23 mouse cellular contexts compared by ENCODE assay signal in the genomic region with DNA sequence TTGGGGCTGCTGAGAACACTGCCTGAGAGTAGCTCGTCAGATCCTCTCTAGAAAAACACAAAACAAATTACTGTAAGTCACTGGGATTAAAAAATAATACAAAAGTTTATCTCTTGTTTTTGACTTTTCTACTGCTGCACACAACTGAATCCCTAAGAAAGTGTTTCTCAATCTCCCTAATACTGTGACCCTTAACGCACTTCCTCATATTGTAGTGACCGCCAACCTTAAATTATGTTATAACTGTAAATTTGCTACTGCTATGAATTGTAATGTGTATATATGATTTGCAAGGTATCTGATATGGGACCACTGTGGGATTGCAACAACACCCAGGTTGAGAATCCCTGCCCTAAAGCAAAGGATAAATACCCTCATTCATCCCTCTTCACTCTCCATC. TPM values are rescaled to one million over a fixed set of nuclear protein-coding genes. Genes with fewer than 3 reads are reported as not detected.
A peak's percentile ranks its signal among the peaks of the same experiment; 100 is the strongest.
DNase-seq lines count a peak whose midpoint lies in the region; ATAC-seq and TF ChIP-seq lines count a peak whose summit lies in the region.
"Had no signal": no experiment of that assay in that cellular context is flagged by ENCODE, and none has a peak within 500 bp of the region (broad histone marks: within the 10 kb centered on the region; RNA-seq: fewer than 3 reads in every experiment).

No protein-coding gene starts in this region.

- H3K27ac ChIP-seq in hindbrain, embryonic 12.5 days, result no peak overlapping the region
- no peak overlapping the region for H3K27ac ChIP-seq in intestine, postnatal 0 days (ENCODE audit: low read depth, low read length)

- no peak for TF ChIP-seq CTCF in intestine, postnatal 0 days (IDR thresholded peaks at IDR 0.05; ENCODE audit: low read depth)

- H3K4me1 ChIP-seq in hindbrain, embryonic 12.5 days, result no peaks in the 10 kb centered on the region
- H3K4me1 ChIP-seq in intestine, postnatal 0 days (replicated peaks; ENCODE audit: control insufficient read depth, insufficient read depth, low read length), result no peaks in the 10 kb centered on the region

- WGBS in hindbrain, embryonic 12.5 days, result 96% methylated on average over 3 of the region's 3 CpGs
- 94% methylated on average over 3 of the region's 3 CpGs for WGBS in intestine, postnatal 0 days

- 0 out of 2 replicates have a peak, but pooled peaks have one; percentile 29 for ATAC-seq in common myeloid progenitor, adult 5-6 weeks (replicated peaks; ENCODE audit: low read depth, poor library complexity, severe bottlenecking)
- ATAC-seq in granulocyte monocyte progenitor cell, adult 5-6 weeks (replicated peaks; ENCODE audit: poor library complexity, severe bottlenecking), result peak; percentile 97
- ATAC-seq in megakaryocyte, adult 5-6 weeks (ENCODE audit: poor library complexity, severe bottlenecking), result peak; percentile 73
- ATAC-seq in megakaryocyte progenitor cell, adult 5-6 weeks (replicated peaks; ENCODE audit: poor library complexity), result peak; percentile 78
- ATAC-seq in hindbrain, embryonic 12.5 days (ENCODE audit: low FRiP score), result no peak
- ATAC-seq in cerebellum, adult (ENCODE audit: insufficient number of reproducible peaks, low FRiP score, low TSS enrichment), result no peak
- ATAC-seq in intestine, postnatal 0 days, result no peak
- ATAC-seq: activated CD4-positive, CD25-positive, alpha-beta regulatory T cell, adult 4 months; CD4-positive, CD25-positive, alpha-beta regulatory T cell, adult 4 months; Patski had no signal

- DNase-seq in thymus, postnatal 25 days, result no peak
- DNase-seq: adrenal gland, adult 2 months; adrenal gland, adult 8-10 months; adrenal gland, postnatal 10 days; adrenal gland, postnatal 14 days; adrenal gland, postnatal 25 days; adrenal gland, postnatal 36 days; B cell, adult 2 months; cerebellum, adult 11 months; cerebellum, adult 11-12 months; cerebellum, adult 18-20 months had no signal

- H3K4me2 ChIP-seq in hindbrain, embryonic 12.5 days (replicated peaks), result no peak overlapping the region
- H3K4me2 ChIP-seq in intestine, postnatal 0 days (replicated peaks; ENCODE audit: low read depth), result no peak overlapping the region

- H3K9ac ChIP-seq in hindbrain, embryonic 12.5 days, result no peak overlapping the region
- H3K9ac ChIP-seq in intestine, postnatal 0 days (ENCODE audit: low read depth, low read length), result no peak overlapping the region

- no peaks in the 10 kb centered on the region for H3K9me3 ChIP-seq in hindbrain, embryonic 12.5 days (replicated peaks)
- H3K9me3 ChIP-seq in intestine, postnatal 0 days (ENCODE audit: control insufficient read depth), result no peaks in the 10 kb centered on the region
- H3K9me3 ChIP-seq: G1E had no signal

- peaks cover 6% of the 10 kb centered on the region for H3K36me3 ChIP-seq in hindbrain, embryonic 12.5 days
- H3K36me3 ChIP-seq in intestine, postnatal 0 days (ENCODE audit: control insufficient read depth, insufficient read depth), result 0 out of 2 replicates have a peak, but pooled peaks cover 8% of the 10 kb centered on the region

- H3K27me3 ChIP-seq in hindbrain, embryonic 12.5 days, result no peaks in the 10 kb centered on the region
- no peaks in the 10 kb centered on the region for H3K27me3 ChIP-seq in intestine, postnatal 0 days (replicated peaks; ENCODE audit: control insufficient read depth, insufficient read depth, low read length)
- H3K27me3 ChIP-seq: CH12.LX, Patski had no signal

- no peak overlapping the region for H3K4me3 ChIP-seq in hindbrain, embryonic 12.5 days
- H3K4me3 ChIP-seq in intestine, postnatal 0 days (ENCODE audit: low read depth, low read length), result no peak overlapping the region

RNA-seq across cellular contexts. Expression of a gene that starts 22.5 kb away (rescaled TPM):
- 72.9 and 92.8 TPM in 2 replicates for total RNA-seq in common myeloid progenitor, adult 5-6 weeks (2017)
- 75.0 and 82.1 TPM in 2 replicates for total RNA-seq in granulocyte monocyte progenitor cell, adult 5-6 weeks (2014; fragmentation: Nextera tagmentation)
- 37.2 and 63.4 TPM in 2 replicates for total RNA-seq in granulocyte monocyte progenitor cell, adult 5-6 weeks (2017)
- total RNA-seq in megakaryocyte, adult 5-6 weeks (2015), result 51.4 and 58.1 TPM in 2 replicates
- 42.0 and 50.0 TPM in 2 replicates for total RNA-seq in megakaryocyte, adult 5-6 weeks (2017)
- 53.7 and 92.0 TPM in 2 replicates for total RNA-seq in megakaryocyte progenitor cell, adult 5-6 weeks (2015)
- 44.4 and 55.0 TPM in 2 replicates for total RNA-seq in megakaryocyte progenitor cell, adult 5-6 weeks (2017)
- polyA plus RNA-seq in hindbrain, embryonic 12.5 days (2016; fragmentation: Nextera tagmentation; extraction: Ambion mirVana), result 298 and 302 TPM in 2 replicates
- 22.5 and 26.4 TPM in 2 replicates for polyA plus RNA-seq in intestine, postnatal 0 days (2015; fragmentation: Nextera tagmentation; extraction: Ambion mirVana)

Comparison
In these comparisons a context has a peak if more than half of its experiments do, and no peak if none do; other contexts are left out.
1. ATAC-seq: peak in common myeloid progenitor, adult 5-6 weeks (single experiment), granulocyte monocyte progenitor cell, adult 5-6 weeks (single experiment), megakaryocyte, adult 5-6 weeks (single experiment) and megakaryocyte progenitor cell, adult 5-6 weeks (single experiment); none in hindbrain, embryonic 12.5 days (single experiment), cerebellum, adult (single experiment) and intestine, postnatal 0 days (single experiment).